Comparison of ENCODE assay signal across 14 mouse cellular contexts in genomic region chr9:45079011-45079410, GRCm38 (mm10). TPM values are rescaled to one million over a fixed set of nuclear protein-coding genes. Genes with fewer than 3 reads are reported as not detected.
DNase-seq lines count a peak whose midpoint lies in the region; ATAC-seq and TF ChIP-seq lines count a peak whose summit lies in the region.
"Had no signal": no experiment of that assay in that cellular context is flagged by ENCODE, and none has a peak within 500 bp of the region (broad histone marks: within the 10 kb centered on the region; RNA-seq: fewer than 3 reads in every experiment).

TSS of gene Jaml (plus strand) at chr9:45079183.

- peak within 1 kb of the TSS in 2 of 3 experiments; percentile 30 to 59 for H3K4me3 ChIP-seq in CH12.LX (replicated peaks in 1 of 3; ENCODE audit: low read depth in 2 of 3, low read length in 2 of 3, poor library complexity in 1 of 3)
- no peak within 1 kb of the TSS for H3K4me3 ChIP-seq in intestine, postnatal 0 days (ENCODE audit: low read depth, low read length)
- H3K4me3 ChIP-seq: erythroblast, embryonic 14.5 days; gastrocnemius, adult 2 months; heart, embryonic 15.5 days; lung, embryonic 15.5 days had no signal

- no peaks in the 10 kb centered on the region for H3K9me3 ChIP-seq in CH12.LX (replicated peaks; ENCODE audit: low read length)
- no peaks in the 10 kb centered on the region for H3K9me3 ChIP-seq in intestine, postnatal 0 days (ENCODE audit: control insufficient read depth)
- H3K9me3 ChIP-seq: heart, embryonic 15.5 days; lung, embryonic 15.5 days had no signal

- H3K9ac ChIP-seq in CH12.LX (ENCODE audit: insufficient read depth, low read depth), result no peak within 1 kb of the TSS
- no peak within 1 kb of the TSS for H3K9ac ChIP-seq in intestine, postnatal 0 days (ENCODE audit: low read depth, low read length)
- H3K9ac ChIP-seq: heart, embryonic 15.5 days; lung, embryonic 15.5 days had no signal

- H3K27ac ChIP-seq in CH12.LX (ENCODE audit: insufficient read depth, low read depth), result peak within 1 kb of the TSS; percentile 7; the same call in 1 of the 2 replicates
- no peak within 1 kb of the TSS for H3K27ac ChIP-seq in intestine, postnatal 0 days (ENCODE audit: low read depth, low read length)
- H3K27ac ChIP-seq: gastrocnemius, adult 2 months; heart, embryonic 15.5 days; lung, embryonic 15.5 days had no signal

- peak within 1 kb of the TSS; percentile 47 for H3K4me2 ChIP-seq in CH12.LX (ENCODE audit: insufficient read depth, low read depth, poor library complexity, severe bottlenecking)
- H3K4me2 ChIP-seq in intestine, postnatal 0 days (replicated peaks; ENCODE audit: low read depth), result no peak within 1 kb of the TSS
- H3K4me2 ChIP-seq: heart, embryonic 15.5 days; lung, embryonic 15.5 days had no signal

- TF ChIP-seq EP300 in CH12.LX (IDR thresholded peaks at IDR 0.05; ENCODE audit: low read length), result no peak

- no peak for TF ChIP-seq CTCF in CH12.LX (conservative IDR thresholded peaks at IDR 0.05 in 1 of 2, IDR thresholded peaks at IDR 0.05 in 1 of 2; ENCODE audit: low read depth in 2 of 2, low read length in 2 of 2)
- TF ChIP-seq CTCF in intestine, postnatal 0 days (IDR thresholded peaks at IDR 0.05; ENCODE audit: low read depth), result no peak

- H3K4me1 ChIP-seq in CH12.LX (ENCODE audit: control insufficient read depth in 1 of 2, insufficient read depth in 2 of 2), result peaks cover 20 to 42% of the 10 kb centered on the region in 2 experiments
- no peaks in the 10 kb centered on the region for H3K4me1 ChIP-seq in intestine, postnatal 0 days (replicated peaks; ENCODE audit: control insufficient read depth, insufficient read depth, low read length)
- H3K4me1 ChIP-seq: heart, embryonic 15.5 days; lung, embryonic 15.5 days had no signal

- TF ChIP-seq POLR2A in CH12.LX (IDR thresholded peaks at IDR 0.05; ENCODE audit: low read depth, low read length), result no peak

- no peaks in the 10 kb centered on the region for H3K36me3 ChIP-seq in CH12.LX (replicated peaks in 1 of 2; ENCODE audit: control insufficient read depth in 1 of 2, insufficient read depth in 1 of 2, low read length in 1 of 2)
- peaks cover 8% of the 10 kb centered on the region; the same call in 1 of the 2 replicates for H3K36me3 ChIP-seq in intestine, postnatal 0 days (ENCODE audit: control insufficient read depth, insufficient read depth)
- H3K36me3 ChIP-seq: heart, embryonic 15.5 days; lung, embryonic 15.5 days had no signal

- peak; percentile 81 for DNase-seq in A20 (ENCODE audit: low read depth, low spot score)
- DNase-seq in CH12.LX (ENCODE audit: extremely low read depth), result peak; percentile 54
- DNase-seq in spleen, postnatal 36 days (ENCODE audit: low spot score in 2 of 2), result peak; percentile 79 to 80
- no peak for DNase-seq in ovary, adult 18-20 months (ENCODE audit: low spot score)
- no peak for DNase-seq in yolk sac, embryonic 10.5 days (ENCODE audit: low spot score)
- no peak for DNase-seq in heart, postnatal 25 days (ENCODE audit: low spot score)
- DNase-seq: gastrocnemius, adult 2 months; kidney, adult 9 months had no signal

- intact Hi-C loops in heart, postnatal 25 days (cut with DNase I), result no loop called here

- no peaks in the 10 kb centered on the region for H3K27me3 ChIP-seq in CH12.LX (replicated peaks)
- no peaks in the 10 kb centered on the region for H3K27me3 ChIP-seq in intestine, postnatal 0 days (replicated peaks; ENCODE audit: control insufficient read depth, insufficient read depth, low read length)
- H3K27me3 ChIP-seq: lung, embryonic 15.5 days had no signal

- H3K79me2 ChIP-seq in CH12.LX (replicated peaks; ENCODE audit: control insufficient read depth, extremely low read depth, insufficient read depth, poor library complexity, severe bottlenecking), result no peaks in the 10 kb centered on the region

- dilution Hi-C loops in CH12.LX (cut with MboI; ENCODE audit: extremely low pct_ligation_motif_present, extremely low pct_unique_long_range_greater_than_20kb, low sequenced_read_pairs), result no loop called here

- WGBS in intestine, postnatal 0 days, result 83% methylated on average over 5 of the region's 5 CpGs

- no peak for ATAC-seq in intestine, postnatal 0 days
- no peak for ATAC-seq in erythroid progenitor cell, adult 5-6 weeks (replicated peaks; ENCODE audit: low FRiP score, poor library complexity, severe bottlenecking)

- in situ Hi-C loops in CH12.LX (cut with MboI; ENCODE audit: low pct_ligation_motif_present, low pct_unique_long_range_greater_than_20kb, low sequenced_read_pairs), result no loop called here

- TF ChIP-seq RAD21 in CH12.LX (IDR thresholded peaks at IDR 0.05; ENCODE audit: low read depth, low read length), result no peak

TF ChIP-seq in CH12.LX, 34 proteins besides CTCF, POLR2A, EP300 and RAD21:
- TF ChIP-seq E2F4 (IDR thresholded peaks at IDR 0.05; ENCODE audit: insufficient replicate concordance, low read depth, low read length) (no peak), JUN (IDR thresholded peaks at IDR 0.05; ENCODE audit: insufficient read depth, low read depth, low read length) (no peak), PAX5 (IDR thresholded peaks at IDR 0.05; ENCODE audit: low read length) (no peak), MAX (IDR thresholded peaks at IDR 0.05; ENCODE audit: low read length) (no peak), SMC3 (IDR thresholded peaks at IDR 0.05; ENCODE audit: low read depth, low read length) (no peak), TBP (conservative IDR thresholded peaks at IDR 0.05; ENCODE audit: low read depth, low read length) (no peak), NRF1 (IDR thresholded peaks at IDR 0.05; ENCODE audit: low read depth, low read length) (no peak), TCF12 (IDR thresholded peaks at IDR 0.05; ENCODE audit: low read depth, low read length) (no peak), MAZ (IDR thresholded peaks at IDR 0.05; ENCODE audit: low read depth, low read length) (no peak), IRF4 (IDR thresholded peaks at IDR 0.05; ENCODE audit: low read depth, low read length) (no peak), ZMIZ1 (IDR thresholded peaks at IDR 0.05; ENCODE audit: low read depth, low read length) (no peak), BHLHE40 (IDR thresholded peaks at IDR 0.05; ENCODE audit: low read depth, low read length) (no peak), JUND (conservative IDR thresholded peaks at IDR 0.05; ENCODE audit: low read depth, low read length) (no peak), NELFE (IDR thresholded peaks at IDR 0.05; ENCODE audit: low read depth, low read length) (no peak), CHD1 (IDR thresholded peaks at IDR 0.05; ENCODE audit: low read depth, low read length) (no peak), POLR2AphosphoS2 (IDR thresholded peaks at IDR 0.05; ENCODE audit: low read depth, low read length) (no peak), USF2 (conservative IDR thresholded peaks at IDR 0.05; ENCODE audit: low read depth, low read length) (no peak), MEF2A (IDR thresholded peaks at IDR 0.05; ENCODE audit: borderline replicate concordance, low read depth, low read length) (no peak), ZKSCAN1 (IDR thresholded peaks at IDR 0.05; ENCODE audit: borderline replicate concordance, low read depth, low read length) (no peak)
TF ChIP-seq in CH12.LX: peak in this region for 0.

RNA-seq across cellular contexts. Expression of gene Jaml, which starts in this region (rescaled TPM):
- total RNA-seq in CH12.LX (2012; rRNA removed) (0.51 and 0.88 TPM in 2 replicates), CH12.LX (2014; rRNA removed) (0.87 and 0.96 TPM in 2 replicates)
- 1.1 and 1.4 TPM in 2 replicates for polyA plus RNA-seq in CH12.LX (2012; ENCODE audit: insufficient read length, low read depth)
- polyA plus RNA-seq in intestine, postnatal 0 days (2015; fragmentation: Nextera tagmentation; extraction: Ambion mirVana), result 221 and 255 TPM in 2 replicates
- total RNA-seq in erythroid progenitor cell, adult 5-6 weeks (2015; ENCODE audit: low replicate concordance), result 5.4 TPM in 1 of 2 replicates, not detected in the other
- 3.5 and 5.7 TPM in 2 replicates for total RNA-seq in erythroid progenitor cell, adult 5-6 weeks (2017; ENCODE audit: low replicate concordance)
- under 1 TPM; 0.26 to 0.84 TPM for total RNA-seq in heart, postnatal 25 days (2021)
- total RNA-seq: midbrain, postnatal 0 days had no signal
- polyA plus RNA-seq: erythroblast, embryonic 14.5 days had no signal

Comparison
In these comparisons a context has a peak if more than half of its experiments do, and no peak if none do; other contexts are left out.
1. RNA of gene Jaml (polyA plus RNA-seq): 221 to 255 TPM in intestine, postnatal 0 days; 1.1 to 1.4 TPM in CH12.LX; every median in the first group is over 10 times any median in the second.
2. DNase-seq: peak in A20 (single experiment), CH12.LX (single experiment) and spleen, postnatal 36 days (2 of 2); none in ovary, adult 18-20 months (single experiment), yolk sac, embryonic 10.5 days (single experiment) and heart, postnatal 25 days (single experiment).